Mouse (Mus musculus) stomach, embryonic 16.5 days (tissue): ENCODE data around the gene Mrc2. TPM values are rescaled to one million over a fixed set of nuclear protein-coding genes. Genes with fewer than 3 reads are reported as not detected.
A peak's percentile ranks its signal among the peaks of the same experiment; 100 is the strongest.

Source experiments
- ATAC-seq: fragments of 200-750 bp; cut with Nextera tagmentation; 2 replicates; pipeline ENCODE4 v1.8.0; 2017; ENCODE audit warnings: moderate number of reproducible peaks, moderate TSS enrichment; ENCODE audit not compliant: insufficient read depth, low FRiP score
- H3K27ac ChIP-seq: fragments of 300-500 bp; sonication (generic); 2 replicates; pipeline ENCODE4 v1.5.1; 2014; ENCODE audit warnings: low read length
- H3K27me3 ChIP-seq: fragments of 300-500 bp; sonication (generic); 2 replicates; pipeline ENCODE4 v1.6.1; 2014; ENCODE audit warnings: low read length, control low read depth, mixed read lengths; ENCODE audit not compliant: control insufficient read depth, insufficient read depth
- H3K36me3 ChIP-seq: fragments of 300-500 bp; sonication (generic); 2 replicates; pipeline ENCODE4 v1.6.1; 2014; ENCODE audit warnings: low read length; ENCODE audit not compliant: control insufficient read depth, insufficient read depth
- H3K4me1 ChIP-seq: fragments of 300-500 bp; sonication (generic); 2 replicates; pipeline ENCODE4 v1.6.1; 2014; ENCODE audit warnings: low read length, control low read depth, mixed read lengths; ENCODE audit not compliant: control insufficient read depth, insufficient read depth
- H3K4me2 ChIP-seq: fragments of 300-500 bp; sonication (generic); 2 replicates; pipeline ENCODE4 v1.6.1; 2014; ENCODE audit warnings: low read depth, low read length, mixed read lengths
- H3K4me3 ChIP-seq: fragments of 300-500 bp; sonication (generic); replicated peaks from 2 replicates; pipeline ENCODE4 v1.5.1; 2014; ENCODE audit warnings: mild to moderate bottlenecking, low read length
- H3K9ac ChIP-seq: fragments of 300-500 bp; sonication (generic); 2 replicates; pipeline ENCODE4 v1.6.1; 2014; ENCODE audit warnings: low read length
- H3K9me3 ChIP-seq: fragments of 300-500 bp; sonication (generic); replicated peaks from 2 replicates; pipeline ENCODE4 v1.6.1; 2016; ENCODE audit warnings: low read length, control low read depth; ENCODE audit not compliant: control insufficient read depth
- WGBS: fragments of 180-500 bp; shearing (Covaris S2); extraction: QIAGEN DNeasy Blood & Tissue Kit; methylation state at CpG from one replicate; pipeline ENCODE4 v1.1.7; 2014; 5-methylcytosine and 5-hydroxymethylcytosine counted together
- polyA plus RNA-seq: library from polyadenylated mRNA; unstranded; fragments of >200 nt; fragmentation: Nextera tagmentation; extraction: Ambion mirVana; gene quantifications from 2 replicates; pipeline ENCODE4 v1.2.1, GENCODE M21; 2015

Gene Mrc2
- polyA plus RNA-seq, 1 experiment from 2014 or later: 13.4 TPM

- WGBS: 51% methylated on average over 8 of the region's 8 CpGs
- Histone ChIP-seq H3K4me2 (no peak overlapping the region), H3K9me3 (no peaks in the 10 kb centered on the region), H3K4me1 (peaks cover 20% of the 10 kb centered on the region), H3K27me3 (no peaks in the 10 kb centered on the region), H3K27ac (peak overlapping the region; percentile 38), H3K4me3 (no peak overlapping the region), H3K9ac (no peak overlapping the region), H3K36me3 (no peaks in the 10 kb centered on the region)
- peak; percentile 45 for ATAC-seq
These were observed 59.7 kb downstream of the Mrc2 start for GRCm38 (mm10) chr11:105352152-105352551.

- H3K9ac ChIP-seq: no peak overlapping the region
- WGBS: 40% methylated on average over 9 of the region's 9 CpGs
- peak overlapping the region; percentile 38 for H3K27ac ChIP-seq
- H3K36me3 ChIP-seq: no peaks in the 10 kb centered on the region
- H3K27me3 ChIP-seq: no peaks in the 10 kb centered on the region
- H3K4me2 ChIP-seq: no peak overlapping the region
- H3K9me3 ChIP-seq: no peaks in the 10 kb centered on the region
- ATAC-seq: peak; percentile 48; the same call in 1 of the 2 replicates
- peaks cover 20% of the 10 kb centered on the region for H3K4me1 ChIP-seq
- no peak overlapping the region for H3K4me3 ChIP-seq
These were observed 60.8 kb downstream of the Mrc2 start for GRCm38 (mm10) chr11:105352954-105353890.

- 75% methylated on average over 4 of the region's 4 CpGs for WGBS
- no peak for ATAC-seq
- no peaks in the 10 kb centered on the region for H3K9me3 ChIP-seq
- no peaks in the 10 kb centered on the region for H3K27me3 ChIP-seq
- peaks cover 20% of the 10 kb centered on the region for H3K4me1 ChIP-seq
- no peak overlapping the region for H3K9ac ChIP-seq
- H3K27ac ChIP-seq: no peak overlapping the region
- no peak overlapping the region for H3K4me2 ChIP-seq
- H3K36me3 ChIP-seq: no peaks in the 10 kb centered on the region
- H3K4me3 ChIP-seq: no peak overlapping the region
These were observed 61.4 kb downstream of the Mrc2 start for GRCm38 (mm10) chr11:105353891-105354280.

- Histone ChIP-seq H3K4me1 (peaks cover 20% of the 10 kb centered on the region), H3K27me3 (no peaks in the 10 kb centered on the region), H3K4me2 (no peak overlapping the region), H3K9me3 (no peaks in the 10 kb centered on the region), H3K4me3 (no peak overlapping the region), H3K9ac (no peak overlapping the region), H3K27ac (0 out of 2 replicates have a peak overlapping the region, but pooled peaks have one; percentile 35), H3K36me3 (no peaks in the 10 kb centered on the region)
- 37% methylated on average over 7 of the region's 7 CpGs for WGBS
- ATAC-seq: no peak
These were observed 63.9 kb downstream of the Mrc2 start for GRCm38 (mm10) chr11:105356301-105356700.

GRCm38 (mm10) chr11:105362041-105362765 lies 69.8 kb downstream of the Mrc2 start:
- no peak for ATAC-seq
- no peak overlapping the region for H3K9ac ChIP-seq
- no peaks in the 10 kb centered on the region for H3K27me3 ChIP-seq
- H3K36me3 ChIP-seq: no peaks in the 10 kb centered on the region
- WGBS: 86% methylated on average over 4 of the region's 4 CpGs
- no peaks in the 10 kb centered on the region for H3K9me3 ChIP-seq
- no peak overlapping the region for H3K27ac ChIP-seq
- no peak overlapping the region for H3K4me3 ChIP-seq
- H3K4me2 ChIP-seq: no peak overlapping the region
- H3K4me1 ChIP-seq: peaks cover 17% of the 10 kb centered on the region

- Histone ChIP-seq H3K9me3 (no peaks in the 10 kb centered on the region), H3K4me1 (peaks cover 17% of the 10 kb centered on the region), H3K27ac (no peak overlapping the region), H3K27me3 (no peaks in the 10 kb centered on the region), H3K9ac (peak overlapping the region; percentile 76), H3K4me2 (peak overlapping the region; percentile 92), H3K4me3 (peak overlapping the region; percentile 62), H3K36me3 (no peaks in the 10 kb centered on the region)
- peak; percentile 75; the same call in 1 of the 2 replicates for ATAC-seq
- 2% methylated on average over 40 of the region's 40 CpGs for WGBS
These were observed 70.6 kb downstream of the Mrc2 start for GRCm38 (mm10) chr11:105362946-105363597.

- no peak overlapping the region; the same call in 1 of the 2 replicates for H3K27ac ChIP-seq
- peaks cover 17% of the 10 kb centered on the region for H3K4me1 ChIP-seq
- peak overlapping the region; percentile 92 for H3K4me2 ChIP-seq
- H3K27me3 ChIP-seq: no peaks in the 10 kb centered on the region
- WGBS: 50% methylated on average over 12 of the region's 12 CpGs
- no peaks in the 10 kb centered on the region for H3K36me3 ChIP-seq
- no peak overlapping the region; the same call in 1 of the 2 replicates for H3K9ac ChIP-seq
- peak overlapping the region; percentile 62 for H3K4me3 ChIP-seq
- ATAC-seq: no peak
- no peaks in the 10 kb centered on the region for H3K9me3 ChIP-seq
These were observed 71.3 kb downstream of the Mrc2 start for GRCm38 (mm10) chr11:105363598-105364385.

- H3K9me3 ChIP-seq: no peaks in the 10 kb centered on the region
- 28% methylated on average over 12 of the region's 12 CpGs for WGBS
- no peak overlapping the region; the same call in 1 of the 2 replicates for H3K27ac ChIP-seq
- H3K4me3 ChIP-seq: no peak overlapping the region
- H3K4me2 ChIP-seq: peak overlapping the region; percentile 40
- peaks cover 17% of the 10 kb centered on the region for H3K4me1 ChIP-seq
- no peaks in the 10 kb centered on the region for H3K36me3 ChIP-seq
- H3K27me3 ChIP-seq: no peaks in the 10 kb centered on the region
- no peak for ATAC-seq
- peak overlapping the region; percentile 48; the same call in 1 of the 2 replicates for H3K9ac ChIP-seq
These were observed 72.1 kb downstream of the Mrc2 start for GRCm38 (mm10) chr11:105364386-105365065.
